Mouse (Mus musculus): ENCODE measurements around the gene Gm7138. TPM values are rescaled to one million over a fixed set of nuclear protein-coding genes. Genes with fewer than 3 reads are reported as not detected.
"Not testable (repeated sequence)": the region's sequence is repeated elsewhere in the genome, so short reads cannot be mapped to it uniquely, and the experiment has no call there.

Gene Gm7138
- polyA plus RNA-seq, 1 experiment from 2014 or later = not detected

DNA sequence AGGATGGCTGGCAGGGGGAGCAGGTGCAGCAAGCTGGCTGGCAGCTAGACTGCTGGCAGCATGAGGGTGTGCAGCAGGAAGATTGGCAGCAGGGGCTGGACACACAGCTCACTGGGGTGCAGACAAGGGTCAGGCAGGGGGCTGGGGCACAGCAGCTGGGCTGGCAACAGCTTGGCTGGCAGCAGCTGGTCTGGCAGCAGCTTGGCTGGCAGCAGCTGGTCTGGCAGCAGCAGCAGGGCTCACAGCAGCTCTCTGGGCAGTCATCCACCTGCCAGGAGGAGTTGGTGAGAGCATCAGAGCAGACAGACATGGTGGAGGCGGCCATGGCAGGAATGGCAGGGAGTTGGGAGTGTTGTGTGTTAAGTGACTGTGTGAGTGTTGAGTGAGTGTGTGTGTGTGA, 11.1 kb upstream of the Gm7138 start, which contains the start of gene Gm7137:
TSS of gene Gm7137 (minus strand) at position 325 of the 400 bp plus-strand sequence.
- not testable (repeated sequence) for H3K27me3 ChIP-seq (replicated peaks); H3K9me3 ChIP-seq; H3K4me3 ChIP-seq; H3K4me1 ChIP-seq; ATAC-seq (replicated peaks); H3K9ac ChIP-seq; H3K4me2 ChIP-seq; H3K27ac ChIP-seq; H3K36me3 ChIP-seq (replicated peaks)
- 64% methylated on average over 1 of the region's 1 CpGs for WGBS

DNA sequence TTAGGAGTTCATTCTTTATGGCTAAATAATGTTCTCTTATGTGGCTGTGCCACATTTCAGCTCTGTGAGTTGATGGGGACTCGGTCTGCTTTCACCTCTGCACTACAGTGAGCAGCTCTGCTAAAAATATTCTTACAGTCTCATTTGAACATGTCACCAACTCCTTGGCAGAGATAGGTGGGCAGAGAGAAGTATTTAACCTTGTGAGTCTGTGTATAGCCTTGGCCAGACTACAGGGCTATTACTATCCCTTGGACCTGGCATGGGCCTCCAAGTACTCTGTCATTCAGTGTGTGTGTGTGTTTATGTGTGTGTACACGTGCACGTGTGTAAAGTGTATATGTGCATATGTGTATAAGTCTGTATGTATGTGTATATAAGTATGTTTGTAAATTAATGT, 6.7 kb upstream of the Gm7138 start:
- H3K27ac ChIP-seq; H3K27me3 ChIP-seq (replicated peaks); ATAC-seq (replicated peaks); H3K9ac ChIP-seq; H3K36me3 ChIP-seq (replicated peaks); H3K4me2 ChIP-seq; H3K4me1 ChIP-seq; H3K4me3 ChIP-seq; H3K9me3 ChIP-seq: not testable (repeated sequence)
- 86% methylated on average over 2 of the region's 3 CpGs for WGBS

DNA sequence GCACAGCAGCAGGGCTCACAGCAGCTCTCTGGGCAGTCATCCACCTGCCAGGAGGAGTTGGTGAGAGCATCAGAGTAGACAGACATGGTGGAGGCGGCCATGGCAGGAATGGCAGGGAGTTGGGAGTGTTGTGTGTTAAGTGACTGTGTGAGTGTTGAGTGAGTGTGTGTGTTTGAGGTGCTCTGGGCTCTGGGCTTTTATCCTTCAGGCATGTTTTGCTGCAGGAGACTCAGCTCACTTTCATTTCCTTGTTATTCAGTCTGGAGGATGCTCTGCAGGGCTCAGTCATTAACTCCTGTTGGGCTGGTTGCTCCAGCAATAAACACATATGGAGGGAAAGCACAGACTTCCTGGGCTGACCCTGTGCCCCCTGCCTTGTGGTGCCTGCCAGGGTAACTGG, 5.7 kb upstream of the Gm7138 start, which contains the start of gene Gm3250:
TSS of gene Gm3250 (minus strand) at position 101 of the 400 bp plus-strand sequence.
- H3K36me3 ChIP-seq (replicated peaks); H3K27ac ChIP-seq; H3K4me2 ChIP-seq; H3K9ac ChIP-seq; H3K27me3 ChIP-seq (replicated peaks); H3K9me3 ChIP-seq; H3K4me3 ChIP-seq; H3K4me1 ChIP-seq; ATAC-seq (replicated peaks): not testable (repeated sequence)
- 57% methylated on average over 1 of the region's 1 CpGs for WGBS

DNA sequence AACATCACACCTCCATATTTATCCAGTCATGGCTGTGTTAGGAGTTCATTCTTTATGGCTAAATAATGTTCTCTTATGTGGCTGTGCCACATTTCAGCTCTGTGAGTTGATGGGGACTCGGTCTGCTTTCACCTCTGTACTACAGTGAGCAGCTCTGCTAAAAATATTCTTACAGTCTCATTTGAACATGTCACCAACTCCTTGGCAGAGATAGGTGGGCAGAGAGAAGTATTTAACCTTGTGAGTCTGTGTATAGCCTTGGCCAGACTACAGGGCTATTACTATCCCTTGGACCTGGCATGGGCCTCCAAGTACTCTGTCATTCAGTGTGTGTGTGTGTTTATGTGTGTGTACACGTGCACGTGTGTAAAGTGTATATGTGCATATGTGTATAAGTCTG, 4.6 kb downstream of the Gm7138 start:
- H3K27me3 ChIP-seq (replicated peaks); H3K27ac ChIP-seq; H3K4me3 ChIP-seq; H3K9ac ChIP-seq; H3K36me3 ChIP-seq (replicated peaks); H3K4me2 ChIP-seq; H3K4me1 ChIP-seq; H3K9me3 ChIP-seq; ATAC-seq (replicated peaks): not testable (repeated sequence)
- 100% methylated on average over 2 of the region's 3 CpGs for WGBS

DNA sequence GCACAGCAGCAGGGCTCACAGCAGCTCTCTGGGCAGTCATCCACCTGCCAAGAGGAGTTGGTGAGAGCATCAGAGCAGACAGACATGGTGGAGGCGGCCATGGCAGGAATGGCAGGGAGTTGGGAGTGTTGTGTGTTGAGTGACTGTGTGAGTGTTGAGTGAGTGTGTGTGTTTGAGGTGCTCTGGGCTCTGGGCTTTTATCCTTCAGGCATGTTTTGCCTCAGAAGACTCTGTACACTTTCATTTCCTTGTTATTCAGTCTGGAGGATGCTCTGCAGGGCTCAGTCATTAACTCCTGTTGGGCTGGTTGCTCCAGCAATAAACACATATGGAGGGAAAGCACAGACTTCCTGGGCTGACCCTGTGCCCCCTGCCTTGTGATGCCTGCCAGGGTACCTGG, 5.5 kb downstream of the Gm7138 start, which contains the start of gene Gm3238:
TSS of gene Gm3238 (minus strand) at position 101 of the 400 bp plus-strand sequence.
- not testable (repeated sequence) for H3K27ac ChIP-seq; H3K27me3 ChIP-seq (replicated peaks); H3K36me3 ChIP-seq (replicated peaks); ATAC-seq (replicated peaks); H3K4me2 ChIP-seq; H3K4me1 ChIP-seq; H3K9me3 ChIP-seq; H3K4me3 ChIP-seq; H3K9ac ChIP-seq
- WGBS = 75% methylated on average over 1 of the region's 1 CpGs

DNA sequence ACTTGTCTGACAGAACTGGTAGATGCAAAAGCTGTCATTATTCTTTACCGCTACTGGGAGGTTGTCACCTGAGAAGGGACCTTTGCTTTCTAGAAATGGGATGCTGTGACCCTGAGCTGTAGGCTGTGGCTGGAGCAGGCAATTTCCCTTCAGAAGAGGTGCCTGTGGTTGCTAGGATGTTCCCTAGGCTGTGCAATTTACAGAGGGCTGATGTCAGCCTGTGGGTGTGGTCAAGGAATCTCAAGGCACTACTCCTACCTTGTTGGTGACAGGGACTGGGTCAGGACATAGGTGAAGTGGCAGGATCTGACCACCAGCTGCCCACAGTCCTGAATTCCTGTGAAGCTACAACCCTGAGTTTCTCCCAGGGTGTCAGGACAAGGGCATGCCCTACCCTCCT, 7.0 kb downstream of the Gm7138 start:
- H3K4me3 ChIP-seq = no peak overlapping the region
- ATAC-seq (replicated peaks) = no peak
- H3K27ac ChIP-seq = no peak overlapping the region
- H3K9me3 ChIP-seq = no peaks in the 10 kb centered on the region
- H3K9ac ChIP-seq = no peak overlapping the region
- H3K4me2 ChIP-seq = no peak overlapping the region
- no peaks in the 10 kb centered on the region for H3K27me3 ChIP-seq (replicated peaks)
- no peaks in the 10 kb centered on the region for H3K4me1 ChIP-seq
- 83% methylated on average over 1 of the region's 1 CpGs for WGBS
- no peaks in the 10 kb centered on the region for H3K36me3 ChIP-seq (replicated peaks)

DNA sequence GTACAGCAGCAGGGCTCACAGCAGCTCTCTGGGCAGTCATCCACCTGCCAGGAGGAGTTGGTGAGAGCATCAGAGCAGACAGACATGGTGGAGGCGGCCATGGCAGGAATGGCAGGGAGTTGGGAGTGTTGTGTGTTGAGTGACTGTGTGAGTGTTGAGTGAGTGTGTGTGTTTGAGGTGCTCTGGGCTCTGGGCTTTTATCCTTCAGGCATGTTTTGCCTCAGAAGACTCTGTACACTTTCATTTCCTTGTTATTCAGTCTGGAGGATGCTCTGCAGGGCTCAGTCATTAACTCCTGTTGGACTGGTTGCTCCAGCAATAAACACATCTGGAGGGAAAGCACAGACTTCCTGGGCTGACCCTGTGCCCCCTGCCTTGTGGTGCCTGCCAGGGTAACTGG, 17.2 kb downstream of the Gm7138 start, which contains the start of gene Gm3233:
TSS of gene Gm3233 (minus strand) at position 101 of the 400 bp plus-strand sequence.
- H3K4me2 ChIP-seq; H3K4me3 ChIP-seq; H3K27me3 ChIP-seq (replicated peaks); H3K9me3 ChIP-seq; ATAC-seq (replicated peaks); H3K4me1 ChIP-seq; H3K27ac ChIP-seq; H3K36me3 ChIP-seq (replicated peaks); H3K9ac ChIP-seq: not testable (repeated sequence)
- WGBS = 90% methylated on average over 1 of the region's 1 CpGs

DNA sequence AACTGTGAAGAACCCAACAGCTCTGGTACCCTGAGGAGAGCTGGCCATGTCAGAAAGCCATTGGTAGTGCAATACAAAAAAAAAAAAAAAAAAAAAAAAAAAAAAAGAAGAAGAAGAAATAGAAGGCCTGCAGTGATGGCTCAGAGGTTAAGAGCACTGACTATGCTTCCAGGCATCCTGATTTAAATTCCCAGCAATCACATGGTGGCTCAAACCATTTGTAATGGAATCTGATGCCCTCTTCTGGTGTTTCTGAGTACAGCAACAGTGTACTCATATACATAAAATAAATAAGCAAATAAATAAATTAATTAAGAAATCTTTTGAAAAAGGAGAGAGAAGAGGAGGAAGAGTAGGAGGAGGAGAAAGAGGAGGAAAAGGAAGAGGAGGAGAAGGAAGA, 23.3 kb downstream of the Gm7138 start:
- H3K4me3 ChIP-seq = no peak overlapping the region
- no peak overlapping the region for H3K9ac ChIP-seq
- no peaks in the 10 kb centered on the region for H3K4me1 ChIP-seq
- H3K27ac ChIP-seq = no peak overlapping the region
- ATAC-seq (replicated peaks) = no peak
- H3K9me3 ChIP-seq = no peaks in the 10 kb centered on the region
- H3K27me3 ChIP-seq (replicated peaks) = no peaks in the 10 kb centered on the region
- H3K36me3 ChIP-seq (replicated peaks) = no peaks in the 10 kb centered on the region
- no peak overlapping the region for H3K4me2 ChIP-seq

DNA sequence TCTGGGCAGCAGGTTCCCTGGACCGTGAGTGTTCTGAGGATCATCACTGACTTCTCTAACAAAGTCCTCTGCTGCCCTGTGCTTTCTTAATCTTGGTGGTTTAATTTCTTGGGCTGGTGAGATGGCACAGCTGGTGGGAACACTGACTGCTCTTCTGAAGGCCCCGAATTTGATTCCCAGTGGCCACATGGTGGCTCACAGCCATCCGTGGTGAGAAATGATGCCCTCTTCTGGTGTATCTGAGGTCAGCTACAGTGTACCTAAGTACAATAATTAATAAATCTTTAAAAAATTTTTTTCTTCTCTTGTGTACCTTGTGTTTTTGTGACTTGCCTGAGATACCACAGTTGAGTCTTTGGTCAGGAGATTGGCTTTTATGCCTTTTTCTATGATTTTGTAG, 24.4 kb downstream of the Gm7138 start:
- not testable (repeated sequence) for H3K27ac ChIP-seq; H3K4me3 ChIP-seq; H3K9me3 ChIP-seq; H3K4me2 ChIP-seq; H3K9ac ChIP-seq; ATAC-seq (replicated peaks); H3K36me3 ChIP-seq (replicated peaks); H3K27me3 ChIP-seq (replicated peaks); H3K4me1 ChIP-seq
- 62% methylated on average over 3 of the region's 3 CpGs for WGBS

DNA sequence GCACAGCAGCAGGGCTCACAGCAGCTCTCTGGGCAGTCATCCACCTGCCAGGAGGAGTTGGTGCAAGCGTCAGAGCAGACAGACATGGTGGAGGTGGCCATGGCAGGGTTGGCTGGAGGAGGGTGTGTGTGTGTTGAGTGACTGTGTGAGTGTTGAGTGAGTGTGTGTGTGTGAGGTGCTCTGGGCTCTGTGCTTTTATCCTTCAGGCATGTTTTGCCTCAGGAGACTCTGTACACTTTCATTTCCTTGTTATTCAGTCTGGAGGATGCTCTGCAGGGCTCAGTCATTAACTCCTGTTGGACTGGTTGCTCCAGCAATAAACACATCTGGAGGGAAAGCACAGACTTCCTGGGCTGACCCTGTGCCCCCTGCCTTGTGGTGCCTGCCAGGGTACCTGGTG, 25.5 kb downstream of the Gm7138 start, which contains the start of gene Gm9736:
TSS of gene Gm9736 (minus strand) at position 101 of the 400 bp plus-strand sequence.
- ATAC-seq (replicated peaks); H3K4me2 ChIP-seq; H3K4me3 ChIP-seq; H3K9me3 ChIP-seq; H3K9ac ChIP-seq; H3K27ac ChIP-seq; H3K4me1 ChIP-seq; H3K27me3 ChIP-seq (replicated peaks); H3K36me3 ChIP-seq (replicated peaks): not testable (repeated sequence)
- 71% methylated on average over 1 of the region's 1 CpGs for WGBS

DNA sequence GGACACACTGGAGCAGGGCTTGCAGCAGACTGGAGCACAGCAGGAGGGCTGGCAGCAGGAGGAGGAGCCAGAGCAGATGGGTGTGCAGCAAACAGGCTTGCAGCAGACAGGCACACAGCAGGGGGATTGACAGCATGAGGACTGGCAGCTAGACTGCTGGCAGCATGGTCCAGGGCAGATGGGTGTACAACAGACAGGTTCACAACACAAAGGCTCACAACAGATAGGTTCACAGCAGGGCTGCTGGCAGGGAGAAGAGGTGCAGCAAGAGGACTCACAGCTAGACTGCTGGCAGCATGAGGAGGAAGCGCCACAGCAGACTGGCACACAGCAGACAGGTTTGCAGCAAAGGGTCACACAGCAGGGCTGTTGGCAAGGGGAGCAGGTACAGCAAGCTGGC, 26.1 kb downstream of the Gm7138 start:
- not testable (repeated sequence) for ATAC-seq (replicated peaks); H3K4me1 ChIP-seq; H3K9me3 ChIP-seq; H3K27ac ChIP-seq; H3K9ac ChIP-seq; H3K27me3 ChIP-seq (replicated peaks); H3K4me2 ChIP-seq; H3K36me3 ChIP-seq (replicated peaks); H3K4me3 ChIP-seq
- WGBS = 68% methylated on average over 1 of the region's 1 CpGs

DNA sequence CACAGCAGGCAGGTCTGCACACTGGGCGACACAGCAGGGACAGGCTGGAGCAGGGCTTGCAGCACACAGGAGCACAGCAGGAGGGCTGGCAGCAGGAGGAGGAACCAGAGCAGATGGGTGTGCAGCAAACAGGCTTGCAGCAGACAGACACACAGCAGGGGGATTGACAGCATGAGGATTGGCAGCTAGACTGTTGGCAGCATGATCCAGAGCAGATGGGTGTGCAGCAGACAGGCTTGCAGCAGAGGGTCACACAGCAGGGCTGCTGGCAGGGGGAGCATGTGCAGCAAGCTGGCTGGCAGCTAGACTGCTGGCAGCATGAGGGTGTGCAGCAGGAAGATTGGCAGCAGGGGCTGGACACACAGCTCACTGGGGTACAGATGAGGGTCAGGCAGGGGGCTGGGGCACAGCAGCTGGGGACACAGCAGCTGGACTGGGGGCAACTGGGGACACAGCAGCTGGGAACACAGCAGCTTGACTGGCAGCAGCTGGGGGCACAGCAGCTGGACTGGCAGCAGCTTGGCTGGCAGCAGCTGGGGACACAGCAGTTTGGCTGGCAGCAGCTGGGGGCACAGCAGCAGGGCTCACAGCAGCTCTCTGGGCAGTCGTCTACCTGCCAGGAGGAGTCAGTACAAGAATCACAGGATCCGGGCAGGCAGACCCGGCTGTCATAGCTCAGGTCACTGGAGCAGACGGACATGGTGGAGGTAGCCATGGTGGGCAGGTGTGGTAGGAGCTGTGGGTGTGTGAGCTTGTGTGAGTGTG, 34.6 kb downstream of the Gm7138 start, which contains the start of gene Gm18596:
TSS of gene Gm18596 (minus strand) at position 715 of the 765 bp plus-strand sequence.
- H3K4me3 ChIP-seq; H3K27me3 ChIP-seq (replicated peaks); H3K36me3 ChIP-seq (replicated peaks); H3K9ac ChIP-seq; H3K27ac ChIP-seq; H3K9me3 ChIP-seq; ATAC-seq (replicated peaks); H3K4me1 ChIP-seq; H3K4me2 ChIP-seq: not testable (repeated sequence)
- 52% methylated on average over 5 of the region's 5 CpGs for WGBS

DNA sequence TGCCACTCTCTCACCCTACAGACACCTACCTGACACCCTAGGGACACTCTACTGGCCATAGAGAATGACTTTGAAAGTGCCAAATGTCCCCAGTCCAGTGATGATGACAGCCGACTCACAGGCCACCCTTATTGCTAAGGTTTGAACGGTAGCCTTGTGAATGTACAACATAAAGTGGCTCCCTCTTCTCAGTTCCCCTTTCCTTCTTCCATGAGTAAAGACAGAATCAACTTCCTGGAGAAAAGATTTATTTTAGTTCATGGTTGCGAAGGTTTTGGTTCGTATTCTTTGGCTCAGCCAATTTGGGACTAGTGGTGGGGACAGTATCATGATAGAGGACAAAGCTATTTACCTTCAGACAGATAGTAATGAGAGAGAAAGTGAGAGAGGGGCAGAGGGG, 37.8 kb downstream of the Gm7138 start:
- Histone ChIP-seq H3K9me3 (no peaks in the 10 kb centered on the region), H3K4me2 (no peak overlapping the region), H3K4me1 (no peaks in the 10 kb centered on the region), H3K9ac (no peak overlapping the region), H3K36me3 (replicated peaks) (no peaks in the 10 kb centered on the region), H3K27me3 (replicated peaks) (no peaks in the 10 kb centered on the region), H3K27ac (no peak overlapping the region), H3K4me3 (no peak overlapping the region)
- 91% methylated on average over 4 of the region's 4 CpGs for WGBS
- no peak for ATAC-seq (replicated peaks)

Measured in midbrain, embryonic 15.5 days (tissue).